Mouse (Mus musculus) thymus, postnatal 0 days (tissue): Measurements from ENCODE around the gene Wdr18. TPM values are rescaled to one million over a fixed set of nuclear protein-coding genes. Genes with fewer than 3 reads are reported as not detected.
A peak's percentile ranks its signal among the peaks of the same experiment; 100 is the strongest.

ENCODE experiments used
- DNase-seq: peaks from one replicate; pipeline ENCODE4 v3.0.0-alpha.2; 2015; ENCODE audit warnings: low spot score
- polyA plus RNA-seq: library from polyadenylated mRNA; unstranded; fragments of >200 nt; fragmentation: Nextera tagmentation; extraction: Ambion mirVana; gene quantifications from 2 replicates; pipeline ENCODE4 v1.2.1, GENCODE M21; 2015

The Wdr18 gene
- polyA plus RNA-seq, 1 experiment from 2014 or later, result 77.5 TPM

DNA sequence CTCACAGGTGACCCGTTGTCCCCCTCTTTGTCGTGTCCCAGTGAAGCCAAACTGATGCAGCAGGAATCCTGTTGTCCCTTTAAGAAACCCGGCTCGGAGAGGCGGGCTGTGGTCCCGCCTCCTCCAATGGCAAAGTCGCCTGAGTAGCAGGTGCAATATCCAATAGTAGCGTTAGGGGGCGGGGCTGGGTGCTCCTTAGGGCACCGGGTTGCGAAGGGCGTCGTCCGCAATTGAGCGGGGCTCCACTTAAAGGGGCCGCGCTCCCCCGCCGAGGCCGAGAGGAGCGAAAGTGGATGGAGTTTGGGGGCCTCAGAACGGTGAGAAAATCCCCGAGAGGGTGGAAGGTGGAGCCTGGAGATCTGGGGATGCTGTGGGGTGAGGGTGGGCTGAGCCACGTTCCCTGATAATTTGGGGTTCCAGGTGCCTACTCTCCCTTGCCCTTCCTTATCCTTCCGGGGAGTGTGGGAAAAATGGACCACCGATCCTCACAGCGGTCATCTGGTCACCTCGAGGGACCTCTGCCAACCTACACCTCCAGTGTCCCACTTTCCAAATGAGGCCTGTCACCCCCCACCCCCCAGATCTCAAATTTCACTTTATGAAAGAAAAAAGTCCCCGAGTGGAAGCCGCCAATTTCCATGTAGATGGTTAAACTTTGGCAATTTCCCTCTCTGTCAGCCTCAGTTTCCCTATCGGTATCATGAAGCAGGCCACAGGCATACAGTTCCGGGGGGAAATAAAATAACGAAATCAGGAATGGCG is 36.5 kb downstream of the Wdr18 start, which contains the start of gene Abca7:
TSS of gene Abca7 (plus strand) at position 223 of the 762 bp plus-strand sequence.
- peak; percentile 98 for DNase-seq

DNA sequence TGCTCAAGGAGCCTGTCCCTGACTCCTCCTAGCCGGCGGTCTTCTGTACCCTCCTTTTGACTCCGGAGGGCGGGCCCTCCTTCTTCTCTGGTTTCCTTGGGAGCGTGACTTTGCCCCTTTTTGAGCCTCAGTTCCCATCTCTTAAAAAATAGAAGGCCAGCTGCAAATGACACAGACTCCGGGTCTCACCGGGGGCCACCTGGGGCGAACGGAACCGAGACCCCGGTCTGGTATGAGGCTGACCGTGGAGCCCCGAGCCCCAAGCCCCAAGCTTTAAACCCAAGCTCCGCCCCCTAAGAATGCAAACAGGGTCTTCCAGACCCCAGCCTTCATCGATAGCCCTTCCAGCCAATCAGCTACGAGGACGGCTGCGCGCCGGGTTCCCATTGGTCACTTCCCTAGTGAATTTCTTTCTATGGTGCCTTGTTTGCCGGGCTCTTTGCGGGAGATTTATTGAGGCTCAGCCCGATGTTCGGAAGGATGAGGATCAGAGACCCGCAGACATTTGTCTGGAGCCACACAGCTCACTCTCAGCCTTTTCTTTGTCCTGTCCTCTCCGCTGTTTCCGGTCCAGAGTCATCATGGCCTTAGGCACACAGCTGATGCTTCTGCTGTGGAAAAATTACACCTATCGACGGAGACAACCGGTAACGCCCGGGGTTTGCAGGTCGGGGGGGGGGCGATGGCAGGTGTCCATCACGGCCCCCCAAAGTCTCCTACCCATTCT is 37.2 kb downstream of the Wdr18 start:
- peak; percentile 83 for DNase-seq

DNA sequence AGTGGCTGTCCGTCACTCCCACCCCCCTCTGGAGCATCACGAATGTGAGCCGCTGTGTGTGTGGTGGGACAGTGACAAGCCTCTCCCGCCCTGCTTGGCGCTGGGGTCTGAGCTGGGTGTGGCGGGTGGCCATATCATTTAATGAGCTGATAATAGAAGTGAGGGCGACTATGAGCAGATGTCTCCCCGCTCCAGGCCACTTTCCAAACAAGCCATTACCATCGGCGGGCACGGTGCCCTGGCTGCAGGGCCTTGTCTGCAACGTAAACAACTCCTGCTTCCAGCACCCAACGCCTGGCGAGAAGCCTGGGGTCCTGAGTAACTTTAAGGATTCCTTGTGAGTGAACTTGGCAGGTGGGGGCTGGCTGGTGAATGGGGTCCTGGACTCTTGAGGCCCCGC is 37.9 kb downstream of the Wdr18 start:
- no peak for DNase-seq

DNA sequence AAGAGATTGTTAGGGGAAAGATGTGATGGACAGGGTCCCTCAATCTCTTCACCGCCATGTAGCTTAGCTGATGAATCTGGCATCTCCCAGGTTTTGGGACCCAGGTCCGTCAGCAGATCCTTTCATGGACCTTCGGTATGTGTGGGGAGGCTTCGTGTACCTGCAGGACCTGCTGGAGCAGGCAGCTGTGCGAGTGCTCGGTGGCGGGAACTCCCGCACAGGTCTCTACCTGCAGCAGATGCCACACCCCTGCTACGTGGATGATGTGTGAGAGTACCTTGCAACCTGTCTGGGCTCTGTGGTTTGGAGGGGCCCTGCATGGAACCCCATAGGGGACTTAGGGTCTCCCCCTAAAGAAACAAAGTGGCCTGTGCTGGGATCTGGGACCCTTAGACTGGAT is 42.0 kb downstream of the Wdr18 start:
- DNase-seq, result no peak

DNA sequence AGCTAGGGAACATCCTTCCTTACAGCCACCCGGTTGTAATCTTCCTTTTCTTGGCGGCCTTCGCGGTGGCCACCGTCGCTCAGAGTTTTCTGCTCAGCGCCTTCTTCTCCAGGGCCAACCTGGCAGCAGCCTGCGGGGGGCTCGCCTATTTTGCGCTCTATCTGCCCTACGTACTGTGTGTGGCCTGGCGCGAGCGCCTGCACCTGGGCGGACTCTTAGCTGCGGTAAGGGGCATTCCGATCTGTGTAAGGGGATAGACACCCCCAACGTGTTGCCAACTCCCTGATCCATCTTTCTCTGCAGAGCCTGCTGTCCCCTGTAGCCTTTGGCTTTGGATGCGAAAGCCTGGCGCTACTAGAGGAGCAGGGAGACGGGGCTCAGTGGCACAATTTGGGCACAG is 42.9 kb downstream of the Wdr18 start:
- no peak for DNase-seq

DNA sequence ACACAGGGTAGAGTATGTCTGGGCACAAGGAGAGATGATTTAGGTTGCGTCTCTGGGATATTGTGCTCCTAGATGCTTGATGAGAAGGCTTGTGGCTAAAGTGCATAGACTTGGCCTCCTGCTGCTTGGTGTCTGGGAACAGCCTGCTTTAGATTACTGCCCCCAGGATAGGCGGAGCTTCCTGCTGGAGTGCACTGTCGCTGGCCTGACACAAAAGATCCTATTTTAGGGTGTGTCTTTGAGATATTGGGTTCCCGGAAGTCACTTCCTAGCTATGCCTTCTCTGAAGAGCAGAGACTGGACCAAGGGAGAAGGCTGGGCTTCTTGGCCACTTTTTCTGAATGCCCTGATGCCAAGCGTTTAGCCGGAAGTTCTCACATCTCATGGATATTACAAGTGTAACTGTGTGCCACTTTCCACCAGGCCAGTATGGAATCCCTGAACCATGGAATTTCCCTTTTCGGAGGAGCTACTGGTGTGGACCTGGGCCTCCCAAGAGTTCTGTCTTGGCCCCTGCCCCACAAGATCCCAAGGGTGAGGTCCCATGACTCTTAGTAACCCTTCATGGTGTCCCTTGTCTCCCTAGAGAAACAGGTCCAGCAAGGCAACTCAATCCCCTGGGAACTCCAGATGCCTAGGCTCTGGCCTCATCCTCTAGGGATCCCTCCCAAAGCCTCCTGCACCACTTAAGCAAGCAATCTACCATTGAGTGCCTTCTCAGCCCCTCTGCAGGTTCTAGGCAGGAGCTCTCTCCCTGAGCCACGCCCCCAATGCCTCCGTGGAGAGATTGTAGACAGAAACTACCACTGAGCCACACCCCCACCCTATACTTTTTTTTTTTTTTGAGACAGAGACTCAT is 43.7 kb downstream of the Wdr18 start:
- DNase-seq, result no peak

DNA sequence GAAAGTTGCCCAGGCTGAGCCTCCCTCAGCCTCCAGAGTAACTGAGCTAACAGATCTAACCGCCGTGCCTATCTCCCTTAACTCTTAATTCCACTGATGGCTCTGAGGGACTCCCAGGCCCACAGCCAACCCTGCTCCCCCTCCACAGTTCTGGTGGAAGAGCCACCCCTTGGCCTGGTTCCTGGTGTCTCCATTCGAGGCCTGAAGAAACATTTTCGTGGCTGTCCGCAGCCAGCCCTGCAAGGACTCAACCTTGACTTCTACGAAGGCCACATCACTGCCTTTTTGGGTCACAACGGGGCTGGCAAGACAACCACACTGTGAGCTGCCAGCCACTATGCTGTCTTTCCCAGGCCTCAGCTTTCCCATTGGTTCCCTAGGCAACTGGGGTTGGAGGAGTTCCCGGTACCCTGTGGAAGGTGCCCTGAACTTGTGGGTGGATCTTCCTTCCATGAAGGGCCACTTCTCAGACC is 44.3 kb downstream of the Wdr18 start:
- no peak for DNase-seq

DNA sequence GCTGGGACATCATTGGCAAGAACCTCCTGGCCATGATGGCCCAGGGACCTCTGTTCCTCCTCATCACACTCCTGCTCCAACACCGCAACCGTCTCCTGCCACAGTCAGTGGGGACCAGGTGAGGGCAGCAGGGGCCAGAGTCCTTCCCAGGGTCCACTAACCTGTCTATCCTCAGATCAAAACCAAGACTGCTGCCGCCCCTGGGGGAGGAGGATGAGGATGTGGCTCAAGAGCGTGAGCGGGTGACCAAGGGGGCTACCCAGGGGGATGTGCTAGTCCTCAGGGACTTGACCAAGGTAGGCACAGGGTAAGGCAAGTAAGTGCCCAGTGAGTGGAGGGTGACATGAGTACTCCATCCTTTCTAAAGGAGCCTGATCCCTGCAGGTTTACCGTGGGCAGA is 51.8 kb downstream of the Wdr18 start:
- no peak for DNase-seq

DNA sequence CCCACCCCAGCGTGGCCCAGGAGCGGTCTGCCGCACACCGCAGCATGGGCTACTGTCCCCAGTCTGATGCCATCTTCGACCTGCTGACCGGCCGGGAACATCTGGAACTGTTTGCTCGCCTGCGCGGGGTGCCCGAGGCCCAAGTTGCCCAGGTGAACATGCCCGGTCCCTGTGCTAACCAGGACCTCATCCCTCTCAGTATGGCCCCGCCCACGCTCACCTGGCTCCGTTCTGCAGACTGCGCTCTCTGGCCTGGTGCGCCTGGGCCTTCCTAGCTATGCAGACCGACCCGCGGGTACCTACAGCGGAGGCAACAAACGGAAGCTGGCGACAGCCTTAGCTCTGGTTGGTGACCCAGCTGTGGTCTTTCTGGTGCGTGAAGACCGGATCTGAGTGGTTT is 53.7 kb downstream of the Wdr18 start:
- DNase-seq, result no peak

DNA sequence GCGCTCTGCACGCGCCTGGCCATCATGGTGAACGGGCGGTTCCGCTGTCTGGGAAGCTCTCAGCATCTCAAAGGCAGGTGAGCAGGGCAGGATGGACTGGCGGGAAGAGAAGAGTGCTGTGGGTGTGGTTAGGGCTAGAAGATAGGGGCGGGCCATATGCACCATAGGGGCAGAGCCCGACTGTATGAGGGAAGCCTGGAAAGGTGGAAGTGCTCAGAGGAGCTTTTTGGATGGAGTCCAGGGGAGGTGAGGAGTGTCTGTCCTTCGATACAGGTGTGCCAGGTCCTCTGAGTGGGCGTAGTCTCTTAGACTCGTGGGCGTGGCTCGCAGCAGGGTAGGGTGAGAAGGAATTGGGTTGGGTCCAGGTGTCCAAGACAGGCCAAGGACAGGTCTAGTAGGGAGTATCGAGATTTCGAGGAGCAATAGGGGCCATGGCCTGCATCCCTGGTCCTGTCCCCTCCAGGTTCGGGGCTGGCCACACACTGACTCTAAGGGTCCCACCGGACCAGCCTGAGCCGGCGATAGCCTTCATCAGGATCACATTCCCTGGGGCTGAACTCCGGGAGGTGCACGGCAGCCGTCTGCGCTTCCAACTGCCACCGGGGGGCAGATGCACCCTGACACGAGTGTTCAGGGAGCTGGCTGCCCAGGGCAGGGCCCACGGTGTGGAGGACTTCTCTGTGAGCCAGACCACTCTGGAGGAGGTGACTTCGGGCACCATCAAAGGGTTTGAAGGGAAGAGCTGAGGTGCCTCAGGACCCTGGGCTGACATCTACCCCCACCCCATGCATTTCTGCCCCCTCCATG is 54.7 kb downstream of the Wdr18 start:
- DNase-seq, result no peak

DNA sequence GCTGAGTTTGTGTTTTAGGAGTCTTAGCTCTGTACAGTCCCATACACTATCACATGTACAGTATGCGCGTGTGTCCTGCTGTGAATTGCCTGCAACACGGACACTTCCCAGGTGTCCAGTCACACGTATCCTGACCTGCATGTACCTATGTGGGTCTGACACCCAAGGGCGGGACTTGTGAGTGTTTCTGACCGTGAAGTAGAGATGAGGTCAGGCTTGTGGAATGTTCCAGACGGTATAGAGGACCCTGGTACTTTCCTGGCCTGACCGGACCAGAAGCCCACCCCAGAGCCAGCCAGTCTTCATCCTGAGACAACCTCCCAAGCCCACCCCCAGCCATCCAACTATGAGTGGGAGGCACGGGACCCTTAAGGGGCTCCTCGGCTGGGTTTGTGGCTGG is 55.6 kb downstream of the Wdr18 start:
- DNase-seq, result no peak

DNA sequence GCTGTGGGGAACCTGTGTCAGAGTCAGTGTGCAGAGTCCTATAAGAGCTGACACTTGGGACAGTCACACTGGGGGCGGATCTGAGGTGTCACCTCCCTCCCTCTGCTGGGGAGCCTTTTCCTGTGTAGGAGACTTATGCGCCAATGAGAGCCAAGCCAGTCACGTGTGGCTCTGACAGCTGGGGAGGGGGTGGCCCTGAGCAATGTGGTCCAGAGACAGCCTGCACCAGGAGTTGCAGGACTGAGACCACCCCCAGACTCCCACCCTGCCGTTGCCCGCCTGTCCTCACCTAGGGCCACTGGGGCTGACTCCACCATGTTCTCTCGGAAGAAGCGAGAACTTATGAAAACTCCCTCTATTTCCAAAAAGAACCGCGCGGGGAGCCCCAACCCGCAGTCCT is 56.6 kb downstream of the Wdr18 start, which contains the start of gene Arhgap45:
TSS of gene Arhgap45 (plus strand) at position 143 of the 400 bp plus-strand sequence.
- peak; percentile 94 for DNase-seq

DNA sequence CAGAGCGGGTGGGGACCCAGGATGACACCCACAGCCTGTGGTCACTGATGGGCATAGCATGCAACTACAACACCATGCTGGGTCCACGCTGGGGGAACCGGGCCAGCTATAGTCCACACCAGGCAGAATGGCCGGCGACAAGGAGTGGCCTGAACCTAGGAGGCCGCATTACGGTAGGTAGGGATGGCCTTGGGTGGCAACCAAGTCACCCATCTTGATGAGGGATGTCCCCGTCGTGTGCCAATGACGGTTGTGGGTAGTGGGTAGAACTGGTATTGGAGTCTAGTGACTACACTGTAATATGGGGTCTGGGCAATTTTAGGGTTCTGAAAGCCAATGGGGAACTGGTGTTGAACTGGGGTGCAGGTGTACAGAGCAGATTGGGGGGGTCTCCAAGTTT is 57.0 kb downstream of the Wdr18 start:
- DNase-seq, result no peak

DNA sequence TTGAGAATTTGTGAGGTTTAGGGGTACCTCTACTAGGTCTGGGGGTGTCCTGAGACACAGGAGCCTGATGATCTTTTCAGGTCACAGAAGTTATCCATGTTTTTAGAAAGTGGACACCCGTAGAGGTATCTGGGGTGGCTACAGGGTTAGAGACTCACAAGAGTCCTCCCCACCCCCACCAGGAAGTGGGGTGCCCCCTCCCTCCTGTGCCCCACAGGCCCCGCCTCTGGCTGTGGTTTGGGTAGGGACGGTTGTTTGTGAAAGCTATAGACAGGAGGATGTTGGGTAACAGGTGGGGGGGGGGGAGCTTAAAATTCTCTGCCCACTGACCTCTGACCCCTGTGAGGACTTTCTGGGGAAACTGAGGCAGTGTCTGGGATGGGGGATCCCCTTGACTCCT is 57.4 kb downstream of the Wdr18 start:
- DNase-seq, result peak; percentile 96

DNA sequence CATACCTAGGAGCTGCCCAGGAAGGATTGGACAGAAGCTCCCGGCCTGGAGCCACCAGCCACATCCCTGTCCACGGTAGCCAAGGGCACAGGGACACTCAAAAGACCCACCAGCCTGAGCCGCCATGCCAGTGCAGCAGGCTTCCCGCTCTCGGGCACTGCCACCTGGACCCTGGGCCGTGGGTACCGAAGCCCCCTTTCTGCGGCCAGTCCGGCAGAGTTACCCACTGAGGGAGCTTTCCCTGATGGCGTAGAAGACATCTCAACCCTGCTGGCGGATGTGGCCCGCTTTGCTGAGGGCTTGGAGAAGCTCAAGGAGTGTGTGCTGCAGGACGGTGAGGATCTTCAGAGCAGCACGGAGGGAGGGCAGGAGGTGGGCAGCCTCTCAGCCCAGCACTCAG is 57.8 kb downstream of the Wdr18 start:
- DNase-seq, result peak; percentile 62

DNA sequence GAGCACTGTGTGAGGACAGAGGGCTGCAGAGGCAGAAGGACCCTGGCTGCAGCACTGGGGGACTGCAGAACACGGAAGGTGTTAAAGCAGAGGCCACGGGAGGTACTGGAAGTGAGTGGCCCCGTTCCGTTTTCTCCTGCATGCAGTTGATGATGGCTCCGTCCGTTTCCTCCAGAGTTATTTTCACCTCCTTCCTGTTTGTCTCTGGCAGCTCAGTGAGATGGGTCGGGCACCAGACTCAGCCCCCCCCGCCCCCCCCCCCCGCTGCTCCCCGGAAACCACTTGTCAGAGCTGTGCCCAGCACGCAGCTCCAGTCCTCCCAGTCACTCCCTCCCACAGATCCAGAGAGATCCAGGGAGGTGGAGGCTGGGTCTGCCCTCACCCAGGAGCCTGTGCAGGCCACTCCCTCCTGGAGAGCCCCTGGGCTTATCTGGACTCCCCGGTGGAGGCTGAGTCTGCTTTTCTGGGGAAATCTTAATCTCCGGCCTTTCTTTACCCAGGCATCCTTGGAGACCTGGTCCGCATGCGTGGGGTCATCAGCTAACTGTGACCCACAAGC is 58.9 kb downstream of the Wdr18 start:
- peak; percentile 65 for DNase-seq

DNA sequence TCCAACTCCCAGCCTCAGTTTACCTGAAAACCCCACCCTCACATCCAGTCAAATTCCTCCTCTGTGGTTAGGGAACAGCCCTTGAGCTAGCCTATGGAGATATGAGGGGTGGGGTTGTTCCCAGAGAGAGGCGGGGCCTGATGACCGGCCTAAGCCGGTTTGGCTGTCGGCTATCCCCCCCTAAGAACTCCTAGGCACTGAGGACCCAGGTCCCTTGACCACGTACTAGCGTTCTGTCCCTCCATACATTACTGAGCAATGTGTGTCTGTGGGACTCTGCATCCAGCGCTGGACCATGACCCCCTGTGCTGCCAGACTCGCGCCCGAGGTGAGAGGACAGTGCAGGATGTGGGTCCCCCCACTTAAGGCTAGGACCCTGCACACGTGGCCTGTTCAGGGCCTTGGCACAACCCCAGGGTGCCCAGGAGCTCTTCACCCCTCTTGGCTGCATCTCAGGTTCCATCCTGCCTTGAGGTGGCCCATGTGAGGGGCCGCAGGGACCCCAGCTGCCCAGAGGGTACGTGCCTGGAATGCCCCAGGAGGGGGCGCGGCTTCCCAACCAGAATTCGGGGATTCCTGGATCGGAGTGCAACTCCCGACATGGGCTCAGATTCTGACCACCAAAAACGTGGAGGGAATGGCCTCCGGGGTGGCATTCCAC is 59.6 kb downstream of the Wdr18 start:
- no peak for DNase-seq
